Mouse (Mus musculus) mouse trophoblast stem cell (cell line): Measurements from ENCODE around the gene Olfr877.

Experiments
- in situ Hi-C, 2 experiments: fragments of 300-500 bp; cut with MseI, MboI; formaldehyde crosslinking; loops; 2 replicates in 1 of 2; 3 replicates in 1 of 2; pipeline ENCODE4 v1.15.1; 2025

Gene Olfr877

DNA sequence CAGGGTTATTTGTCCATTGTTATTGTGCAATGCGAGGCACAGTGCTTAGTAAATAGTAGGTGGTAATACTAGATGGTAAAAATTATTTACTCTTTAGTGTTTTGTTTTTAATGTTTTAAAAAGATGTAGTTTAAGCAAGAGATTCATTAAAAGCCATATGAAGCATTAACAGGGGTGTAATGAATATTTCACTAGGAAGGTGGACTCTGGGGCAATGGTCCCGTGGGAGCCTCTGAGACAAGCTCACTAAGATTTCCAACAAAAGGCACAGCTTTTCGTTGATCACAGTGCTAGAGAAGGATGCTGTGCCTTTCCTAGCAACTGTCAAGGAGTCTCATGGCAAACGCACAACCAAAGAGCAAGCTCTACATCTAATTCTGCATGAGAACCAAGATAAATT is at the start of gene Olfr877:
Gene Olfr877 (plus strand): TSS at position 301 of the 400 bp plus-strand sequence.
- in situ Hi-C loops: no loop called here

GRCm38 (mm10) chr9:37807235-37807634 is 46.8 kb upstream of the Olfr877 start:
- in situ Hi-C loops: no loop called here

- in situ Hi-C loops: no loop called here
Measured at GRCm38 (mm10) chr9:37808456-37808855, 45.6 kb upstream of the Olfr877 start.

DNA sequence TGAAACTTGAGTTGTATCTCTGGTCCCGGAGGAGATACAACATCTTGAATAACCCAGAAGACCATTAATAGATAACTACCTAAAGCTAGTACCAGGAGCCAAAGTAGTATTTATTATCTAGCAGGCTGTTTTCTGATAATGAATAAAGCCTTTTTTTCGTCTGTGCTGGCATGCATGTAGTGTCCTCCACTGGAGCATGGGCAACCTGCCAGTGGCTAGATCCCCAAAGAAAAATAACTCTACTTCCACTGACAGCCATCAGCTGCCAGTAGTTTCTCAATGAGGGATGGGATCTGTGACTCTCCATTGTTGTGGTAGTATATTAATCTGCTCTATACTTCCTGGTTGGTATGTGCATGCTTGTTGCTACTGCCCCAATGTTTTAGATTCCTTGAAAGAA is 45.1 kb upstream of the Olfr877 start:
- in situ Hi-C loops: no loop called here

GRCm38 (mm10) chr9:37814696-37815095 is 39.4 kb upstream of the Olfr877 start:
- in situ Hi-C loops: no loop called here

DNA sequence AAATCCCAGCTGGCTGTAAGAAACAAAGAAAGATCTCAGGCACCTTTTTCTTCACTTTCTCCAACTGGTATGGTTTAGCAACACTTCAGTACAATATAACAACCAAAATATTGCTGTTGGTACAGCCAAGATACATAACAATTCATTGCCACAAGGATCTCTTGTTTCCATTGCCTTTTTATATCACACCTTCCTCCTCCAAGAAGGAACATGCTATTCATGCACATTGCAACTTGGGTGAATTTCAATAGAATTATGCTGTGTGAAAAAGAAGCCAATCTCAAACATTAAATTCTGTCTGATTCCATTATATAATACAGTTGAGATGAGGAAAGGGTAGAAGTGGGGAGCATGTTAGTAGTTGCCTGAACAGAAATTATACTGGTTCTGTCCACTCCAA is 24.2 kb upstream of the Olfr877 start:
- in situ Hi-C loops: no loop called here

DNA sequence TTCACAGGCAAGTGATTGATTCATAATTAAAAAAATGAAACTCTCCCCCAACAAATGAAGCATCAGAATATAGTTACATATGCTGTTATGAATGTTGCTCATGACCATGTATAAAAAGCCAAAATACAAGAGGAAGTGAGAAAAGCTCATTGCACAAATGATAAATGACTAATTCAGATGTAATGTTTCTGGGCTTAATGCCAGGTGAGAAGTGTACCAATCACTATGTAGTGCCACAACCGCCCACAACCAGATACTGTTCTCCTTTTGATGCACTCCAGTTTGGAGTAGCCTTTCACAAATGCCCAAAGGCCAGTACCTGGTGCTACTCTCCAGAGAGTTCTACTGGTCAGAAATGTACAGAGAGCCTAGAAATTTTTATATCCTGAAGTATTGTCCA is 20.7 kb upstream of the Olfr877 start:
- in situ Hi-C loops: no loop called here

DNA sequence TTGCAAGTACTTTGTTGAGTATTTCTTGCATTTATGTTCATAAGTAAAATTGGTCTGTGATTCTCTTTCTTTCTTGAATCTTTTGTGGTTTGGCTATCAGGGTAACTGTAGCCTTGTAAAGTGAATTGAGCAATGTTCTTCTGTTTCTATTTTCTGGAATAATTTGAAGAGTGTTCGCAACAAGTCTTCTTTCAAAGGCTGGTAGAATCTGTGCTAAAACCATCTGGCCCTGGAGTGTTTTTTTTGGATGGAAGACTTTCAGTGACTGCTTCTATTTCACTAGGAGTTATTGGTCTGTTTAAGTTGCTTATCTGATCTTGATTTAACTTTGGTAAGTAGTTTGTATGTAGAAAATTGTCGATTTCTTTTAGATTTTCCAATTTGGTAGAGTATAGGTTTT is 4.8 kb upstream of the Olfr877 start:
- in situ Hi-C loops: no loop called here

- in situ Hi-C loops: no loop called here
Measured at GRCm38 (mm10) chr9:37863325-37863724, 9.3 kb downstream of the Olfr877 start.

- in situ Hi-C loops: no loop called here
Measured at GRCm38 (mm10) chr9:37870246-37870645, 16.2 kb downstream of the Olfr877 start.

DNA sequence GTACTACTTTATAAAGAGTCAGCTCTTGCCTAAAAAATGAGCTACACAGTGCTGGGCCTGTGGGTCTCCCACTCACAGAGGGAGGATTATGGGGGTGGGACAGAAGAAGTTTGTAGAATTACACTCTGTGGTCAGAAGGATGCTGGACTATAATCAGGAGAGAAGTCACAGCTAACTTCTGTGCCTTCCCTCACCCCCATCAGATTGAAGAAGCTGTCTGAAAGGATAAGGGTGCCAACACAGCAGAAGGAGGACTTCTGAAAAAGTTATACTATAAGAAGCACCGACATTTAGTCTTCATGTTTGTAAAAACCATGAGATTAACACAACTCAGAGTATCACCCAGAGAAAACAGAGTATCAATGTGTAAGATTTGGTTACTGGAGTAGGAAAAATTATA is 17.0 kb downstream of the Olfr877 start:
- in situ Hi-C loops: no loop called here

GRCm38 (mm10) chr9:37871536-37871935 is 17.5 kb downstream of the Olfr877 start:
- in situ Hi-C loops: no loop called here

GRCm38 (mm10) chr9:37890960-37891359 is 36.9 kb downstream of the Olfr877 start:
- in situ Hi-C loops: no loop called here

- in situ Hi-C loops: no loop called here
Measured at GRCm38 (mm10) chr9:37896661-37897060, 42.6 kb downstream of the Olfr877 start, which contains the start of gene Olfr145. Gene Olfr145 (plus strand): TSS chr9:37896724.

- in situ Hi-C loops: no loop called here
Measured at GRCm38 (mm10) chr9:37905555-37905954, 51.5 kb downstream of the Olfr877 start.
